Mouse (Mus musculus): ENCODE measurements around the gene Mbnl2. TPM values are rescaled to one million over a fixed set of nuclear protein-coding genes. Genes with fewer than 3 reads are reported as not detected.

Gene Mbnl2
- polyA plus RNA-seq, 1 experiment from 2014 or later, result 17.6 TPM

GRCm38 (mm10) chr14:120306229-120306628 is 30.8 kb downstream of the Mbnl2 start:
- H3K27ac ChIP-seq, result no peak overlapping the region
- peaks cover 32% of the 10 kb centered on the region for H3K4me1 ChIP-seq (replicated peaks)
- no peaks in the 10 kb centered on the region for H3K36me3 ChIP-seq
- no peaks in the 10 kb centered on the region for H3K27me3 ChIP-seq
- ATAC-seq, result no peak
- no peaks in the 10 kb centered on the region for H3K9me3 ChIP-seq
- no peak overlapping the region for H3K9ac ChIP-seq (replicated peaks)
- no peak overlapping the region for H3K4me2 ChIP-seq (replicated peaks)
- 81% methylated on average over 11 of the region's 11 CpGs for WGBS
- H3K4me3 ChIP-seq (replicated peaks), result no peak overlapping the region

- WGBS, result 74% methylated on average over 3 of the region's 3 CpGs
- no peak overlapping the region for H3K27ac ChIP-seq
- H3K36me3 ChIP-seq, result no peaks in the 10 kb centered on the region
- no peaks in the 10 kb centered on the region for H3K27me3 ChIP-seq
- H3K9me3 ChIP-seq, result no peaks in the 10 kb centered on the region
- peaks cover 39% of the 10 kb centered on the region for H3K4me1 ChIP-seq (replicated peaks)
- H3K9ac ChIP-seq (replicated peaks), result no peak overlapping the region
- H3K4me3 ChIP-seq (replicated peaks), result no peak overlapping the region
- no peak overlapping the region for H3K4me2 ChIP-seq (replicated peaks)
- no peak for ATAC-seq
Observed at GRCm38 (mm10) chr14:120307356-120307755, 31.9 kb downstream of the Mbnl2 start.

- Histone ChIP-seq H3K9ac (replicated peaks) (no peak overlapping the region; the same call in 1 of the 2 replicates), H3K4me2 (replicated peaks) (no peak overlapping the region), H3K27me3 (no peaks in the 10 kb centered on the region), H3K4me3 (replicated peaks) (no peak overlapping the region), H3K4me1 (replicated peaks) (peaks cover 36% of the 10 kb centered on the region), H3K27ac (no peak overlapping the region), H3K9me3 (no peaks in the 10 kb centered on the region), H3K36me3 (no peaks in the 10 kb centered on the region)
- no peak for ATAC-seq
- WGBS, result 67% methylated on average over 4 of the region's 4 CpGs
Observed at GRCm38 (mm10) chr14:120307963-120308362, 32.5 kb downstream of the Mbnl2 start.

GRCm38 (mm10) chr14:120309691-120310090 is 34.2 kb downstream of the Mbnl2 start:
- H3K4me3 ChIP-seq (replicated peaks), result no peak overlapping the region
- 86% methylated on average over 6 of the region's 6 CpGs for whole genome bisulfite sequencing
- ATAC-seq, result peak; percentile 18; the same call in 1 of the 2 replicates
- H3K9me3 ChIP-seq, result no peaks in the 10 kb centered on the region
- H3K4me1 ChIP-seq (replicated peaks), result peaks cover 31% of the 10 kb centered on the region
- H3K27me3 ChIP-seq, result no peaks in the 10 kb centered on the region
- H3K4me2 ChIP-seq (replicated peaks), result no peak overlapping the region
- H3K27ac ChIP-seq, result no peak overlapping the region
- H3K9ac ChIP-seq (replicated peaks), result no peak overlapping the region
- H3K36me3 ChIP-seq, result no peaks in the 10 kb centered on the region

GRCm38 (mm10) chr14:120311330-120312097 is 36.0 kb downstream of the Mbnl2 start:
- Histone ChIP-seq H3K9me3 (no peaks in the 10 kb centered on the region), H3K36me3 (no peaks in the 10 kb centered on the region), H3K27me3 (no peaks in the 10 kb centered on the region), H3K27ac (no peak overlapping the region), H3K4me2 (replicated peaks) (no peak overlapping the region), H3K4me1 (replicated peaks) (peaks cover 31% of the 10 kb centered on the region), H3K9ac (replicated peaks) (no peak overlapping the region), H3K4me3 (replicated peaks) (no peak overlapping the region)
- ATAC-seq, result no peak; the same call in 1 of the 2 replicates
- 46% methylated on average over 12 of the region's 12 CpGs for WGBS

- Histone ChIP-seq H3K27me3 (no peaks in the 10 kb centered on the region), H3K4me1 (replicated peaks) (peaks cover 22% of the 10 kb centered on the region), H3K27ac (no peak overlapping the region), H3K4me3 (replicated peaks) (no peak overlapping the region), H3K4me2 (replicated peaks) (no peak overlapping the region), H3K9me3 (no peaks in the 10 kb centered on the region), H3K36me3 (no peaks in the 10 kb centered on the region), H3K9ac (replicated peaks) (no peak overlapping the region)
- 94% methylated on average over 12 of the region's 12 CpGs for WGBS
- no peak for ATAC-seq
Observed at GRCm38 (mm10) chr14:120312661-120313406, 37.4 kb downstream of the Mbnl2 start.

- no peak overlapping the region for H3K4me3 ChIP-seq (replicated peaks)
- no peaks in the 10 kb centered on the region for H3K9me3 ChIP-seq
- H3K36me3 ChIP-seq, result no peaks in the 10 kb centered on the region
- H3K27ac ChIP-seq, result no peak overlapping the region
- H3K9ac ChIP-seq (replicated peaks), result no peak overlapping the region
- 92% methylated on average over 8 of the region's 8 CpGs for WGBS
- H3K27me3 ChIP-seq, result no peaks in the 10 kb centered on the region
- H3K4me1 ChIP-seq (replicated peaks), result peaks cover 25% of the 10 kb centered on the region
- no peak overlapping the region for H3K4me2 ChIP-seq (replicated peaks)
- no peak for ATAC-seq
Observed at GRCm38 (mm10) chr14:120313466-120313865, 38.0 kb downstream of the Mbnl2 start.

GRCm38 (mm10) chr14:120315721-120316120 is 40.3 kb downstream of the Mbnl2 start:
- Histone ChIP-seq H3K9ac (replicated peaks) (no peak overlapping the region), H3K4me3 (replicated peaks) (no peak overlapping the region), H3K9me3 (no peaks in the 10 kb centered on the region), H3K4me1 (replicated peaks) (peaks cover 24% of the 10 kb centered on the region), H3K27ac (no peak overlapping the region), H3K36me3 (no peaks in the 10 kb centered on the region), H3K27me3 (no peaks in the 10 kb centered on the region), H3K4me2 (replicated peaks) (no peak overlapping the region)
- ATAC-seq, result no peak
- WGBS, result 78% methylated on average over 5 of the region's 5 CpGs

- Histone ChIP-seq H3K4me2 (replicated peaks) (no peak overlapping the region), H3K4me1 (replicated peaks) (peaks cover 12% of the 10 kb centered on the region), H3K9me3 (no peaks in the 10 kb centered on the region), H3K36me3 (no peaks in the 10 kb centered on the region), H3K27ac (peak overlapping the region; percentile 22; the same call in 1 of the 2 replicates), H3K9ac (replicated peaks) (no peak overlapping the region), H3K27me3 (no peaks in the 10 kb centered on the region), H3K4me3 (replicated peaks) (no peak overlapping the region)
- peak; percentile 48; the same call in 1 of the 2 replicates for ATAC-seq
- 32% methylated on average over 6 of the region's 6 CpGs for WGBS
Observed at GRCm38 (mm10) chr14:120318326-120318935, 43.0 kb downstream of the Mbnl2 start.

GRCm38 (mm10) chr14:120318974-120319731 is 43.7 kb downstream of the Mbnl2 start:
- Histone ChIP-seq H3K9me3 (no peaks in the 10 kb centered on the region), H3K27me3 (no peaks in the 10 kb centered on the region), H3K36me3 (no peaks in the 10 kb centered on the region), H3K4me1 (replicated peaks) (peaks cover 12% of the 10 kb centered on the region), H3K4me3 (replicated peaks) (no peak overlapping the region), H3K9ac (replicated peaks) (no peak overlapping the region), H3K27ac (no peak overlapping the region), H3K4me2 (replicated peaks) (no peak overlapping the region)
- no peak for ATAC-seq
- 76% methylated on average over 9 of the region's 9 CpGs for WGBS

GRCm38 (mm10) chr14:120322041-120322440 is 46.6 kb downstream of the Mbnl2 start:
- no peak overlapping the region for H3K4me3 ChIP-seq (replicated peaks)
- peaks cover 12% of the 10 kb centered on the region for H3K4me1 ChIP-seq (replicated peaks)
- no peak overlapping the region for H3K9ac ChIP-seq (replicated peaks)
- no peak overlapping the region for H3K27ac ChIP-seq
- no peaks in the 10 kb centered on the region for H3K9me3 ChIP-seq
- no peak overlapping the region for H3K4me2 ChIP-seq (replicated peaks)
- no peaks in the 10 kb centered on the region for H3K36me3 ChIP-seq
- H3K27me3 ChIP-seq, result no peaks in the 10 kb centered on the region
- ATAC-seq, result no peak
- WGBS, result 94% methylated on average over 8 of the region's 8 CpGs

Measured in midbrain, embryonic 13.5 days (tissue).